Mouse (Mus musculus) liver, embryonic 12.5 days (tissue): ENCODE measurements around the gene Dgat2l6. TPM values are rescaled to one million over a fixed set of nuclear protein-coding genes. Genes with fewer than 3 reads are reported as not detected.

Source experiments
- ATAC-seq: fragments of 200-750 bp; cut with Nextera tagmentation; 2 replicates; pipeline ENCODE4 v1.8.0; 2017; ENCODE audit warnings: moderate number of reproducible peaks, mild to moderate bottlenecking, moderate library complexity
- H3K27ac ChIP-seq: fragments of 300-500 bp; sonication (generic); 2 replicates; pipeline ENCODE4 v1.5.1; 2016; ENCODE audit warnings: mild to moderate bottlenecking
- H3K27me3 ChIP-seq: fragments of 300-500 bp; sonication (generic); replicated peaks from 2 replicates; pipeline ENCODE4 v1.6.1; 2016; ENCODE audit warnings: mild to moderate bottlenecking, moderate library complexity
- H3K36me3 ChIP-seq: fragments of 300-500 bp; sonication (generic); 2 replicates; pipeline ENCODE4 v1.6.1; 2016; ENCODE audit warnings: mild to moderate bottlenecking, moderate library complexity
- H3K4me1 ChIP-seq: fragments of 300-500 bp; sonication (generic); 2 replicates; pipeline ENCODE4 v1.6.1; 2016
- H3K4me2 ChIP-seq: fragments of 300-500 bp; sonication (generic); 2 replicates; pipeline ENCODE4 v1.6.1; 2016; ENCODE audit warnings: mild to moderate bottlenecking, moderate library complexity
- H3K4me3 ChIP-seq: fragments of 300-500 bp; sonication (generic); 2 replicates; pipeline ENCODE4 v1.5.1; 2016; ENCODE audit warnings: mild to moderate bottlenecking, moderate library complexity
- H3K9ac ChIP-seq: fragments of 300-500 bp; sonication (generic); 2 replicates; pipeline ENCODE4 v1.6.1; 2016; ENCODE audit warnings: mild to moderate bottlenecking, moderate library complexity
- H3K9me3 ChIP-seq: fragments of 300-500 bp; sonication (generic); replicated peaks from 2 replicates; pipeline ENCODE4 v1.6.1; 2016; ENCODE audit warnings: mild to moderate bottlenecking, moderate library complexity
- WGBS: fragments of 180-500 bp; shearing (Covaris S2); methylation state at CpG from one replicate; pipeline ENCODE4 v1.1.7; 2016; ENCODE audit not compliant: insufficient replicate concordance; 5-methylcytosine and 5-hydroxymethylcytosine counted together
- polyA plus RNA-seq: library from polyadenylated mRNA; unstranded; fragments of >200 nt; fragmentation: Nextera tagmentation; extraction: Ambion mirVana; gene quantifications from 2 replicates; pipeline ENCODE4 v1.2.1, GENCODE M21; 2016

The Dgat2l6 gene
- not detected in 2 replicates for polyA plus RNA-seq

GRCm38 (mm10) chrX:100524471-100524870 lies at the start of gene Dgat2l6:
TSS of gene Dgat2l6 (plus strand) at chrX:100524838.
- ATAC-seq = no peak
- Histone ChIP-seq H3K9ac (no peak within 1 kb of the TSS), H3K36me3 (no peaks in the 10 kb centered on the region), H3K9me3 (no peaks in the 10 kb centered on the region), H3K4me1 (no peaks in the 10 kb centered on the region), H3K4me2 (no peak within 1 kb of the TSS), H3K27ac (no peak within 1 kb of the TSS), H3K4me3 (no peak within 1 kb of the TSS), H3K27me3 (peaks cover 16% of the 10 kb centered on the region)
- 75% methylated on average over 4 of the region's 4 CpGs for WGBS

DNA sequence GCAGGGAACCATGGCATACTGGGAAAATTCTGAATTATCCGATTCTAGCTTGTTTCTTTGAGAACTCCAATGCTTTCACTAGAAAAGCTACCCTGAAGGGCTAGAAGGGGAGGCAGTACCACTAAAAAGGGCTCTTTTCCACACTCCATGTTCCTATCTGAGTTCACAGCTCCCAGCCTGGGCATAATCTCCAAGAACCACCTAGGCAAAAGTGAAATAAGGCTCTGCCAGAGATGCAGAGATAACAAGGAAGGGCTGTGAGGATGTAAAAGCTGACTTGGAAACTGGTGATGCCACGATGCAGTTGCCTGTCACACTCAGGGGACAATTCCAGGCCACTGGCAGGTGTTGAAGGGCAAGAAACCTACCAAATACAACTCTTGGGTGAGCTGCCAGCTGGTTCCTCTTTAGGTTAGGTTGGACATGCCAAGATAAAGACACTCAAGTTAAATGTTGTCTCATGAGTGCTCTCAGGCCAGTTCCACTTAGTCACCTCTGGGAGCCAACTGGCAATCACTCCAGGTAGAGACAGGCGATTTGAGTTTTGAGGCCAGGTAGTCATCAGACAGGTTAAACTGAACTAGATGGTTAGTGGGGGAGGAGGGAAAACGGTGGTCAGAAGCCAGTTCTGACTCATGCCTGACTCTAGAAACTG lies 48.9 kb upstream of the Dgat2l6 start:
- no peak overlapping the region for H3K4me2 ChIP-seq
- WGBS = 44% methylated on average over 4 of the region's 4 CpGs
- no peak overlapping the region for H3K9ac ChIP-seq
- H3K9me3 ChIP-seq = no peaks in the 10 kb centered on the region
- peaks cover 31% of the 10 kb centered on the region for H3K27me3 ChIP-seq
- peak; percentile 80 for ATAC-seq
- no peak overlapping the region for H3K4me3 ChIP-seq
- H3K27ac ChIP-seq = no peak overlapping the region
- no peaks in the 10 kb centered on the region for H3K36me3 ChIP-seq
- H3K4me1 ChIP-seq = peaks cover 11% of the 10 kb centered on the region

DNA sequence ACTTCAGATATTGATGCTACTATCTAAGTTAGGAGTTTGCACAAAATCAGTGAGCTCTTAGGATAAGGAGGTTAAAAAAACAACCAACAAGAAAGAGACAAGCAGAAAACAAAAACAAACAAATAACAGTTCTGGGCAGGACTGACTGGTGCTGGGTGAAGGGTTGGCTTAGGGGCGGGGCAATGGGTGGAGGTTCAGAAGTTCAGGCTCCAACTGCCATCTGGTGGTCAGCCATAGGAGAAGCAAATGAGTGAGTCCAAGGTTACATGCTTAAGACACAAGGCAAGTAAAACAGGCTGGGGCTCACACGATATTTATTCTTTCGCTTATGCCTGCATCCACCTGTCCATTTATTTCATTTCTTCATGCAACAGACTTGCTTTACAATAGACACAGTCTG lies 44.3 kb upstream of the Dgat2l6 start:
- Histone ChIP-seq H3K4me3 (no peak overlapping the region), H3K27me3 (peaks cover 12% of the 10 kb centered on the region; the same call in 1 of the 2 replicates), H3K4me2 (no peak overlapping the region), H3K27ac (no peak overlapping the region), H3K36me3 (no peaks in the 10 kb centered on the region), H3K4me1 (peaks cover 7% of the 10 kb centered on the region), H3K9ac (no peak overlapping the region), H3K9me3 (no peaks in the 10 kb centered on the region)
- 32% methylated on average over 3 of the region's 3 CpGs for WGBS
- ATAC-seq = peak; percentile 77

DNA sequence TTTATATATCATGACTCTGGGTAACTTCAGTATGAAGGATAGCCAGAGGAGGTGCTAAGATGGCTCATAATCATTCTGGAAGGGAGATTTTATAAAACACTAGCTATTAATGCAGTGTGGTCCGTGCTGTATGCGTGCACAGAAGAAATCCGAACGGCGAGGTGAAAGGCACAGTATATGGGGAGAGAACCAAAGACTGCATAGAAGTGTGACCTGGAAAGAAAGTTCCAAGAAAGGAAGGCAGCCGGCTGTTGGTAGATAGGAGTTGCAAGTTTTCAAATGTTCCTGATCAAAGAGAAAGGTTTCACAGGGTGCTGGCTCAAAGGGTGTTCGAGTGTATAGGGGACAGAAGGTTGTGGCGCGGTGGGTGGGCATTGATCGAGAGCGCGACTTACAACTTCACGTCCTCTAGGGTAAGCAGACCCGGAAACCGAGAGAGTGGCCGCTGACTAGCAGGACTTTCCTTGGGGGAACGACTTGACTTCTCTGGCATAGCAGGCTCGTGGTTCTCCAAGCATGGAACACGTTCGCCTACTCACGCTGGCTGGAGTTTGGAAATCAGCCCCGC lies 31.1 kb upstream of the Dgat2l6 start:
- ATAC-seq = peak; percentile 77
- Histone ChIP-seq H3K4me1 (peaks cover 5% of the 10 kb centered on the region; the same call in 1 of the 2 replicates), H3K9me3 (no peaks in the 10 kb centered on the region), H3K36me3 (peaks cover 6% of the 10 kb centered on the region; the same call in 1 of the 2 replicates), H3K27ac (no peak overlapping the region), H3K4me2 (peak overlapping the region; percentile 68), H3K4me3 (peak overlapping the region; percentile 68), H3K9ac (peak overlapping the region; percentile 71), H3K27me3 (no peaks in the 10 kb centered on the region)
- 11% methylated on average over 22 of the region's 22 CpGs for WGBS

- peaks cover 13% of the 10 kb centered on the region; the same call in 1 of the 2 replicates for H3K36me3 ChIP-seq
- peak within 1 kb of the TSS; percentile 68 for H3K4me2 ChIP-seq
- peak; percentile 91 for ATAC-seq
- H3K27ac ChIP-seq = no peak within 1 kb of the TSS
- no peaks in the 10 kb centered on the region; the same call in 1 of the 2 replicates for H3K27me3 ChIP-seq
- 7% methylated on average over 32 of the region's 32 CpGs for WGBS
- peak within 1 kb of the TSS; percentile 71 for H3K9ac ChIP-seq
- no peaks in the 10 kb centered on the region for H3K9me3 ChIP-seq
- peaks cover 5% of the 10 kb centered on the region; the same call in 1 of the 2 replicates for H3K4me1 ChIP-seq
- peak within 1 kb of the TSS; percentile 68 for H3K4me3 ChIP-seq
Observed at GRCm38 (mm10) chrX:100494068-100494978, 30.3 kb upstream of the Dgat2l6 start, which contains the start of gene Igbp1. TSS of gene Igbp1 (plus strand) at chrX:100494291.

GRCm38 (mm10) chrX:100504175-100504851 lies 20.3 kb upstream of the Dgat2l6 start:
- 68% methylated on average over 5 of the region's 5 CpGs for WGBS
- Histone ChIP-seq H3K4me1 (no peaks in the 10 kb centered on the region), H3K9me3 (no peaks in the 10 kb centered on the region), H3K27me3 (no peaks in the 10 kb centered on the region), H3K4me3 (no peak overlapping the region), H3K9ac (no peak overlapping the region), H3K36me3 (peaks cover 28% of the 10 kb centered on the region), H3K27ac (no peak overlapping the region), H3K4me2 (no peak overlapping the region)
- no peak for ATAC-seq

DNA sequence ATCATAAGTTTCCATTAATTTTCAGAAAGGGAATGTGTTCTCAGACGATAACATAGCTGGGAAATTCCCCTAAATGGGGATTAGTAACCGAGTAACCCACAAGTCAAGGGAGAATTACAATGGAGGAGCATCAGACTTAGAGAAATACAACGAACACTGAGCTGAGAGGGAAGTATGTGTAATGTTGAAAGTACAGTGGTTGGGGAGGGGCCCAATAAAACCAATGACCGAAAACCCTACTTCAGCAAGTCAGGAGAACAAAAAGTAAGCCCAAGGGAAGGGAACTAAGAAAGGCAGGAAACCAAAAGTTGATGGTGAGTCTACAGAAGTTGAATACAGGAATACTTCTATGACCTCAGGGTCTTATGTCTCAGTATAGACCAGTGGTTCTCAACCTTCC lies 16.5 kb upstream of the Dgat2l6 start:
- H3K4me1 ChIP-seq = no peaks in the 10 kb centered on the region
- H3K9ac ChIP-seq = no peak overlapping the region
- H3K9me3 ChIP-seq = no peaks in the 10 kb centered on the region
- no peak overlapping the region for H3K4me2 ChIP-seq
- no peak overlapping the region for H3K27ac ChIP-seq
- H3K36me3 ChIP-seq = peaks cover 28% of the 10 kb centered on the region
- no peak overlapping the region for H3K4me3 ChIP-seq
- WGBS = 78% methylated on average over 4 of the region's 4 CpGs
- no peaks in the 10 kb centered on the region for H3K27me3 ChIP-seq
- ATAC-seq = no peak

GRCm38 (mm10) chrX:100509921-100510320 lies 14.7 kb upstream of the Dgat2l6 start:
- Histone ChIP-seq H3K9ac (no peak overlapping the region), H3K36me3 (peaks cover 26% of the 10 kb centered on the region), H3K4me2 (no peak overlapping the region), H3K27me3 (no peaks in the 10 kb centered on the region), H3K9me3 (no peaks in the 10 kb centered on the region), H3K4me3 (no peak overlapping the region), H3K4me1 (no peaks in the 10 kb centered on the region), H3K27ac (no peak overlapping the region)
- WGBS = 83% methylated on average over 3 of the region's 3 CpGs
- no peak for ATAC-seq

DNA sequence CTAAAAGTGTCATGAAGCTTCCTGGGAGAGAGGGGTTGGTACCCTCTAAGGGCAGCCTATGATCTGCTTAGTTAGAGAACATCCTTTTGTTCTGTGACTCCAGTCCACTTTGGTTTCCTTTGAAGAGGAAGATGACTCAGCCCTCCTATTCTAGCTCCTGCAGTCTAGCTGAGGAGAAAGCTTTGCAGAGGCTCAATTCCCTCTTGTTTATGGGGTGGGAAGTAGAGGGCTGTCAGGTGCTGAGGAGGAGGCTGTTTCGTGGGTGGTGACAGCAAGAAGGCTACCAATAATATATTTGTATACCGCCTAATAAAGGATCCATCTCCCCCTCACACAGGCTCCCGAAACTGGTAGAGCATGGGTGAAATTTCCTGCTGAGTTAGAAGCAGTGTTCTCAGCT lies 8.0 kb upstream of the Dgat2l6 start:
- Histone ChIP-seq H3K9ac (no peak overlapping the region), H3K4me3 (no peak overlapping the region), H3K4me2 (no peak overlapping the region), H3K27me3 (peaks cover 6% of the 10 kb centered on the region; the same call in 1 of the 2 replicates), H3K36me3 (peaks cover 24% of the 10 kb centered on the region; the same call in 1 of the 2 replicates), H3K27ac (no peak overlapping the region), H3K4me1 (no peaks in the 10 kb centered on the region), H3K9me3 (no peaks in the 10 kb centered on the region)
- no peak for ATAC-seq
- 78% methylated on average over 3 of the region's 3 CpGs for WGBS

DNA sequence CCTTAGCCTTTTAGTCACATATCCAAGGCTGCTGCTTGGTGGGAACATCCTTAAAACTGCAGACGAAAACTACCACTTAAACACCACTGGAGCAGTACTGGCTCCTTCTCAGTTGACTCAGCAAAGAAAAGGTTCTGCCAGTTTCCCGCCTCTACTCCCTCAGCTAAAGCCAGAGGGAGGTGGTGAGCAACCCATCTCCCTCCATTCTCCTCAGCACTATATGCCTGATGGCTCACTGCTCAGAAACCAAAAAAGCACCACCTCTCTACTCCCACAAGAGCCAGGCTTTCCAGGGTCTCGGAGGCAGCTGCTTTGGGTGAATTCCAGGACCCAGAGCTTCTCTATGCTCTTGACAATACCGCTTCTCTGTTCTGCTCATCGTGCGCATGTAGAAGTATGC lies 7.0 kb upstream of the Dgat2l6 start:
- WGBS = 77% methylated on average over 6 of the region's 6 CpGs
- Histone ChIP-seq H3K36me3 (peaks cover 24% of the 10 kb centered on the region; the same call in 1 of the 2 replicates), H3K9me3 (no peaks in the 10 kb centered on the region), H3K9ac (no peak overlapping the region), H3K4me2 (no peak overlapping the region), H3K4me1 (no peaks in the 10 kb centered on the region), H3K27me3 (peaks cover 6% of the 10 kb centered on the region; the same call in 1 of the 2 replicates), H3K27ac (no peak overlapping the region), H3K4me3 (no peak overlapping the region)
- no peak for ATAC-seq

- peaks cover 6% of the 10 kb centered on the region; the same call in 1 of the 2 replicates for H3K27me3 ChIP-seq
- H3K27ac ChIP-seq = no peak overlapping the region
- no peaks in the 10 kb centered on the region for H3K9me3 ChIP-seq
- H3K4me1 ChIP-seq = no peaks in the 10 kb centered on the region
- no peak overlapping the region for H3K9ac ChIP-seq
- H3K4me2 ChIP-seq = no peak overlapping the region
- peaks cover 24% of the 10 kb centered on the region; the same call in 1 of the 2 replicates for H3K36me3 ChIP-seq
- 75% methylated on average over 2 of the region's 2 CpGs for WGBS
- ATAC-seq = no peak
- H3K4me3 ChIP-seq = no peak overlapping the region
Observed at GRCm38 (mm10) chrX:100518532-100518931, 6.1 kb upstream of the Dgat2l6 start.
